Mouse (Mus musculus) C2C12 (cell line): ENCODE data around the gene Nckap5l.

Source experiments
- CTCF ChIP-seq: IDR thresholded peaks from one replicate; pipeline ENCODE4 v1.5.1; 2011; ENCODE audit not compliant: control insufficient read depth, insufficient read depth, insufficient read length
- USF1 ChIP-seq: IDR thresholded peaks from one replicate; pipeline ENCODE4 v1.6.1; 2011; ENCODE audit warnings: low read depth, mild to moderate bottlenecking, control low read depth, moderate library complexity

DNA sequence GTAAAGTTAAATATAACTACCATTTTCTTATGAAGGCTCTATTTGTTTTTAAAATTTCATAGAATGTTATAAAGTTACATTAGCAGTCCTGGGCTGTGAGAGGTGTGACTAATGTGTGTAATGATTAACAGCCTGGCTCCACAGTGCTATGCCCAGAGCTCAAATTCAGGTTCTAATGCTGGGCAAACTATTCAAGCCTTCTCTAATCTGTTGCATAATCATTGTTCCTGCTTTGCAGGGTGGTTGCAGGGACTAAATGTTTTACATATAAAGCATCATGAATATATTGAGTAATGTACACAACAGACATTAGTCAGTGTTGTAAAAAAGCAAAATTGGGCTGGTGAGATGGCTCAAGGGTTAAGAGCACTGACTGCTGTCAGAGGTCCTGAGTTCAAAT lies 74.7 kb downstream of the Nckap5l start:
- TF ChIP-seq CTCF (no peak), USF1 (no peak)
